Mouse (Mus musculus) adrenal gland, postnatal 10 days (tissue): ENCODE data around the gene Gm20662. TPM values are rescaled to one million over a fixed set of nuclear protein-coding genes. Genes with fewer than 3 reads are reported as not detected.

Experiments used
- DNase-seq: peaks from one replicate; pipeline ENCODE4 v3.0.0; 2021; ENCODE audit warnings: mixed read lengths
- total RNA-seq, 2 experiments: library from RNA; stranded (reverse); gene quantifications; 2 replicates each; pipeline ENCODE4 v1.2.3; 2021

Gm20662 gene
- total RNA-seq, 2 experiments from 2014 or later = 1.1 to 1.6 TPM

DNA sequence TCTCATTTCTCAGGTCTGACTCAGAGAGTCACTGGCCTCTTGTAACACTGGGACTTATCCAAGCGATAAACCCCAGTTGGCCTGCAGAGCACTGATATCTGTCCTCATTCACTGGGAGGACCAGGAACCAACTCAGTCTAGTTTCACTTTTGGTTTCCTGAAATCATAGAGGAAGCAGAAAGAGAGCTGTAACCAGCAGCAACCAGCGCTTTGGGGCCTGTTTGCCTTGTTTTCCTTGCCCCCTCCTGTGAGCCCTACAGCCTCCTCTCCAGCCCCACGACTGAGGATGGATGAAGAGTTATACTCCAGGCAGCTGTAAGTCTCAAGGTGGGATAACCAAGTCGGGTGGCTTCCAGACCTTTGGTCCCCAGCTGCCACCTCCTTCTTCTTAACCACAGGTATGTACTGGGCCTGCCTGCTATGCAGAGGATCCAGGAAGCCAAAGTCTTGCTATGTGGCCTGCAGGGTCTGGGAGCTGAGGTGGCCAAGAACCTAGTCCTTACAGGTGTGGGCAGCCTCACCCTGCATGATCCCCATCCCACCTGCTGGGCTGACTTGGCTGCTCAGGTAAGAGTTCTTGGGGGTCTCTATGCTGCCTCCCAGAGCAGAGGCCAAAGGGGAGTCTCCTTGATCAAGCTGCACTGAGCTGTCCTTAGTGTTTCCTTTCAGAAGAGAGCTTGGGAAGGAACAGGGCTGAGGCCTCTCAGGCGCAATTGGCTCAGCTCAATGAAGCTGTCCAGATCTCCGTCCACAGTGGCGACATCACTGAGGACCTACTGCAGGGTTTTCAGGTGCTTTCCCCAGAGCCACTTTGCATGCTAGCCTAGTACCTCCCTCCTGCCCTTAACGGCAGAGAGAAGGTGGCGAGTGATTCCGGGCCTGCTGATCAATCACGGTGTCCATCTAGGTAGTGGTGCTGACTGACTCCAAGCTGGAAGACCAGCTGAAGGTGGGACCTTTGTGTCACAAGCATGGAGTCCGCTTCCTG, 20.5 kb upstream of the Gm20662 start, which contains the start of gene Uba7:
Uba7 (plus strand) TSS at position 107 of the 988 bp plus-strand sequence.
- DNase-seq = peak; percentile 43

DNA sequence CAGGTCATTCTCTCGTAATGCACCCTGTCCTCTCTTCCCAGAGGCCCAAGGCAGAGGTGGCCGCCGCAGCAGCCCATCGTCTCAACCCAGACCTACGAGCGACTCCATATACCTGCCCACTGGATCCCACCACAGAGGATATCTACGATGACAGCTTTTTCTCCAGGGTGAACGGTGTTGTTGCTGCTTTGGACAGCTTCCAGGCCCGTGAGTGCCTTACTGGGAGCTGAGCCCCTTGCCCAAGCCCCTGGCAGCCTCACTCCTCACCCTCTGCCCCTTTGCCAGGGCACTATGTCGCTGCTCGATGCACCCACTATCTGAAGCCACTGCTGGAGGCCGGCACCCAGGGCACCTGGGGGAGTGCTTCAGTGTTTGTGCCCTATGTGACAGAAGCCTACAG, 17.3 kb upstream of the Gm20662 start:
- DNase-seq = no peak

DNA sequence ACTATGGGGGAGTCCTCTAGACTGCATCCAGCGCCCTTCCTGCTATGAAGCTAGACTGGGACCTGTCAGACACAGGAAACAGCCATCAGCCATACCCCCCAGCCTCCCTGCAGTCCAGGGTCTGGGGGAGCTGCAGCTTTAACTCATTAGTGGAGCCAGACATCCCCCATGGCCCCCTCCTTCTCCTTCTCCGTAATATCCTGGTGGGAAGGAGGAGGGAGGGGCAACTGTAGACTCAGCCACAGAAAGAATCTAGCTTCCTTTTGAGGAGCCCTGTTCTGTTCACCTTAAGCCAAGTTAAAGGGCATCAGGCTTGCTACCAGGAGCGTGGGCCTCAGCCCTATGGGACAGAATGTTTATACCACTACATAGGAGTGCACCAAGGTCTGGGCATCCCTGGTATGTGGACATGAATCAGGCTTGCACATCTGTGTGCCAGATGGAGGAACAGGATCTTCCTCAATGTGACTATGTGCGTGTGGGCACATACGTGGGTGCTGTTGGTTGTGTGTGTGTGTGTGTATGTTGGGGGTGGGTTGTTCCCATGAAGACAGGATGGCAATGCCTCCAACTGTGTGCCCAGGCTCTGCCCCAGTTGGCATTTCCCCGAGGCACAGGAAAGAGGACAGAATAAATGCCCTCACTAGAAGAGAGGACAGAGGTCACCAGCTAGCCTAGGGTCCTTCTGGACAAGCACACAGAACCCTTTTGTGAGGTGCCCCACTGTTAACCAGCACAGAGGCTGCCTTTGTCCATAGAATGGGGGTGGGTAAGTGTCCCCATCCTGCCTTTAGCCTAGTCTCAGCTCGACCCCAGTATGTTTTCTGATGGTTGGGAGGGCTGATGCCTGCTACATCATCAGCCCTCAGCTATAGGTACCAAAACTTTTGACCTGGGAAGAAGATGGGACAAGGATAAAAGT, 14.2 kb upstream of the Gm20662 start:
- no peak for DNase-seq

DNA sequence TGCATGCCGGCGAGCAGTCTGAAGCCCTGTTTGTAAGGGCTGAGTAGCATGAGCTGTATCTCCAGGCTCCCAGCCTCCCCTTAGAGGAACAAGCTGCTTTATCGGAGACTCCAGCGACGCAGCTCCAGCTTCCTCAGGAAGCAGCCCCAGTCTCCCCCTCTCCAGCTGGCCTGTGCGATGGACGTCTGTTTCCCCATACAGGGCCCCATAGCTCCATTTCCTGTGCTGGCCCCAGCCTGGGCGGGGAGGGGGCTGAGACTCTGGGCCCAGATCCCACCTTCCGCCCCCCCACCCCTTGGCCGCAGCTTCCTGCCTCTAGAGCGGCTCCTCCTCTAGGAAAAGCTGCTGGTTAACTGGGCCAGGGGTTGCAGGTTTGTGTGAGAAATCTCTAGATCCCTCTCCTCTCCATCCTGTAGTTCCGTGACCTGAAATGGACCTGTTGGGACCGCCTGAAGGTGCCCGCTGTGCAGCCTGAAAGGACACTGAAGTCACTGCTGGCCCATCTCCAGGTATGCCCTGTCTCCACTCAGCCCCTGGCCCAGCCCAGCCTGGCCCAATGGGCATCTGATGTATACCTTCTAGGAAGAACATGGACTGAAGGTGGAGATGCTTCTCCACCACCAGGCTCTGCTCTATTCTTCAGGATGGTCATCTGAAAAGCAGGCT, 13.3 kb upstream of the Gm20662 start, which contains the start of gene Gm20661:
Gm20661 (plus strand) TSS at position 378 of the 666 bp plus-strand sequence.
- peak; percentile 77 for DNase-seq

- peak; percentile 78 for DNase-seq
These were observed 12.7 kb upstream of the Gm20662 start for GRCm38 (mm10) chr9:107983421-107983890.

- no peak for DNase-seq
These were observed 11.9 kb upstream of the Gm20662 start for GRCm38 (mm10) chr9:107984052-107984753.

GRCm38 (mm10) chr9:107984754-107985055, 11.4 kb upstream of the Gm20662 start:
- DNase-seq = no peak

DNA sequence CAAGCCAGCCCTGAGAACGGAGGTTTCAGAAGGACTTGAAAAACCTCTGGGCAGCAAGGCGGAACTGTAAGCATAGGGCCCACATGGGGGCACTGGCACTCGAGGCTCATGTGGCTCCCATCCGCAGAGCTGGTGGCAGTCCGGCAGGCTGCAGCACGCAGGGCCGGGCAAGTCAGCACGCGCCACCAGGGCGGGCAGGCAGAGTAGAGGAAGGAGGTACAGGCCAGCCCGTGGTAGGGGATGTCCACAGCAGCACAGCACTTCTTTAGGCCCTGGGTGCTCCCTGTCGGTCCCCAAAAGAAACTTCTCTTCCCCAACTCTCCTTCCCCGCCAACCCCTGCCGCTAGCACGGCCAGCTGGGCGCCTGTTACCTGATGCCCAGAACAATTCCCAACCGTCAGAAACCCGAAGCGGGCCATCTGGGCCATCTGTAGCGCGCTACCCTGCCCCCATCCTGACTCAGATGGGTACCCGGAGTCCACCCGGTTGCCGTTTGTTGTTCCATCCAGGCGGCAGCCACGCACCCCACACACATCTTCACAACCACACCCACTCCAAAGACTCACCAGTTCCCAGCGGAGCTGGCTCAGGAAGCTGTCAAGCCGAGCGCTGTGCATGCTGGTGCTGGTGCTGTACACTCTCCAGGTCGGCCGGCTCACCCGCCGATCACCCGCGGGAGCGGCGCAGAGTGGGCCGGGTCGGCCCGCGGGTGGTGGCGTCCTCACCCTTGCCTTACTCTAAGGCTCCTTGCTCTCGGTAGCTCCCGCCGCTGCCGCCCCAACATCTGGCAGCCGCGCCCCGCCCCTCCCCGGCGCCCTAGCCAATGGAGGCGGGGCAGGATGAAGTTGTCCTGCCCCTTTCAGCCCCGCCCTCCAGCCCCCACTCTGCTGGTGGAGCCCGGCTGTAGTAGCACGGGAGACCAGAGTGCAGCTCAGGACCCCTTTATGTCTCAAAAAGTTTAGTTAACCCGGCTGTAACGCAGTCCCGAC, 10.7 kb upstream of the Gm20662 start, which contains the start of gene Inka1:
Inka1 (minus strand) TSS at position 749 of the 989 bp plus-strand sequence.
- DNase-seq = peak; percentile 94

- DNase-seq = peak; percentile 89
These were observed 9.8 kb upstream of the Gm20662 start for GRCm38 (mm10) chr9:107986376-107986775.

DNA sequence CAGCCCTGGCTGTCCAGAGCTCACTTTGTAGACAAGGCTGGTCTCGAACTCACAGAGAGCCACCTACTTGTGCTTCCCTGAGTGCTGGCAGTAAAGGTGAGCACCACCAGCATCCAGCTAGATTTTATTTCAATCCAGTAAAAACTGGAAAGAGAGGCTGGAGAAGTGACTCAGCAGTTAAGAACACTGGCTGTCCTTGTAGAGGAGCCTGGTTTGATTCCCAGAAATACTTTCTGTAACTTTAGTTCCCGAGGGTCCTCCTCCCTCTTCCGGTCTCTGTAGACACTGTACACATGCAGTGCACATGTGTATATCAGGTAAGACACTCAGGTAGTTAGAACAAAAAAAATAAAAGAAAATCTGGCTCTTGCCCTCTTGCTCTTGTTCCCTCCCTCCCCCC, 8.2 kb upstream of the Gm20662 start:
- no peak for DNase-seq

- no peak for DNase-seq
These were observed 4.0 kb upstream of the Gm20662 start, which contains the start of gene Cdhr4 for GRCm38 (mm10) chr9:107992197-107992596. TSS of gene Cdhr4 (plus strand) at chr9:107992497.

DNA sequence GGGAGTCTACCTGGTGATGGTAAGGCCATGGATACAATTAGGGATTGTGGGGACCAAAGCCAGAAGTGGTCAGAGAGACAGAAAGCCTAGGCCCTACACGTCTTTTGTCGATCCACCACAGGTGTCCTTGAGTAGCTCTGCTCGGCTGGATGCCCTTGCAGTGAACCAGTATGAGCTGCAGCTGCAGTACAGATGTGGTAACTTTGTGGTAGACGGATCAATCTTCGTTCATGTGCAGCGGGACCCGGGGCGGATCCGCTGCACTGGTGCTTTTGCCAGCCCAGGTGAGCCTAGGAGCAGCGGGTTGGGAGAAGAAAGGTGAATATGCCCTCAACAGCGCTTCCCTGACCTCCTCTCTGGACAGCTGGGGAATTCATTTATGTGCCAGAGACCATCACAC, 3.1 kb upstream of the Gm20662 start:
- DNase-seq = no peak

GRCm38 (mm10) chr9:107994464-107994863, 1.7 kb upstream of the Gm20662 start:
- DNase-seq = no peak

DNA sequence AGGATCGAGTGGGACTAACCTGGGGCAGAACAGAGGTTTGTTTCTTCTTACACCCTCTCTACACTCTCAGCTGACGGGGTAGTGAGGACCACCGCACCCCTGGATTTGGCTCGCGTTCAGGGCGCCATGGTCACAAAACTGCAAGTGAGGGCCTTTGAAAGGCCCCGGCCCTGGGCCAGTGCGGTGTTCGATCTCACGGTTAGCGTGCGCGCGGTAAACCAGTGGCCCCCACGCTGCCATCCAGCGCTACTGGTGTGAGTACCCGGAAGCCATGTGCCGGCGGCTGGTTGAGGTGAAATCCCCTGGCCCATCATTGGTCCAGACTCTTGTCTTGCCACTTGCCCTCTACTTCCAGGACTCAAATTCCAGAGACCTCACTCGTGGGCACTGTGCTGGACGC, 636 bp upstream of the Gm20662 start:
- no peak for DNase-seq

- peak; percentile 100 for DNase-seq
These were observed 6.0 kb downstream of the Gm20662 start, which contains the start of gene Ip6k1 for GRCm38 (mm10) chr9:108001922-108002770. TSS of gene Ip6k1 (plus strand) at chr9:108002501.

- DNase-seq = peak; percentile 65
These were observed 6.8 kb downstream of the Gm20662 start for GRCm38 (mm10) chr9:108002778-108003530.

DNA sequence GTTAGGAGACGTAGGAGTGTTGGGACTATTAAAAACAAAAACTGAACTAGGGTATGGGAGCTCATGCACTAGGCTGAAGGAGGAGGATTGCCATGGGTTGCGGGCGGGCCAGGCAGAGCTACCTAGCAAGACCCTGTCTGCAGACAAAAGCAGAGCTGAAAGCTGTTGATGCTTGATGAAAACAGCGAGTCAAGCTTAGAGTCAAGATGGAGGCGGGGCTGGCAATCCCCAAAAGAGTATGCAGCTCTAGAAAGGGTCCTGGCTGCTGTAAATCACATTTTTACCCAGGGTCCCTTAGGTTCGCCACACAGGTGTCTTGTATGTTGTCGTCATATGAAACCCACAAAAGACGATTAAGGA, 7.4 kb downstream of the Gm20662 start:
- peak; percentile 30 for DNase-seq

DNA sequence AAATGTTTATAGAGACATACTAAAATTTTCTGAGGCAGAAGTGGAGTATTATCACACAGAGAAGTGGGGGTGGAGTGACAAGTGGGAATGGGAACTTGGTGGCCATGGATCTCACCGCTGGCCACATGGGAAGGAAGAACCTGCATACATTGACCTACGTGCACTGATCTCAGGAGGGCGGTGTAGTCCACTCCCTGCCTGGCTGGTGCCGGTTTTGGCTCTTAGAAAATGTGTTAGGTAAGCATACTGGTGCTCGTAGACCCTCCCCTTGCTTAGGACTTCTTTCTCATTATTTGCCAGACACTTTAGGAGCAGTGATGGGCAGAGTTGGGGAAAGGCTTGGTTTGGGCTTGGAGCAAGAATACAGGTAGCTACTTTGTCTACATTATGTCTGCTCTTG, 11.9 kb downstream of the Gm20662 start:
- no peak for DNase-seq
